Comparison of ENCODE assay signal across 10 mouse cellular contexts in the genomic region with DNA sequence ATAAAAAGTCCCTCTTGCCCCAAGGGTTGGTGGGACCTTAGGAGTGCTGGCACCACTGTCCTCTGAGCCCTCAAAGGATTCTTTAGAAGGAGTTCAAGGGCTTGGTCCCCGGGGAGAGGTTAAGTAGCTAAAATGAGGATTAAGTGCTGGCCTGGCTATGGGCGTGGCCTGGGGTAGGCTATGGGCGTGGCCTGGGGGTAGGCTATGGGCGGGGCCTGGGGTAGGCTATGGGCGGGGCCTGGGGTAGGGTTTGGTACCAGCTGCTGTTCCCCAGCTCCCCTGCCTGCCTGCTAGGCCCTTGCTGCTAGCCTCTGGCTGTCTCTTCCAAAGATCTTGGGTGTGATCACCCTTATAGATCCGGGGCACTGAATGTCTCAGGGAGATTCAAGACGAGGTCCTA. TPM values are rescaled to one million over a fixed set of nuclear protein-coding genes. Genes with fewer than 3 reads are reported as not detected.
DNase-seq lines count a peak whose midpoint lies in the region; ATAC-seq and TF ChIP-seq lines count a peak whose summit lies in the region.
"Had no signal": no experiment of that assay in that cellular context is flagged by ENCODE, and none has a peak within 500 bp of the region (broad histone marks: within the 10 kb centered on the region; RNA-seq: fewer than 3 reads in every experiment).

No protein-coding gene starts in this region.

- TF ChIP-seq RAD21 in CH12.LX (IDR thresholded peaks at IDR 0.05; ENCODE audit: low read depth, low read length): no peak

- 11% methylated on average over 7 of the region's 7 CpGs for WGBS in embryonic facial prominence, embryonic 10.5 days
- WGBS in forebrain, postnatal 0 days: 12% methylated on average over 6 of the region's 7 CpGs

- no peak for TF ChIP-seq POLR2A in CH12.LX (IDR thresholded peaks at IDR 0.05; ENCODE audit: low read depth, low read length)

- H3K9ac ChIP-seq in CH12.LX (ENCODE audit: insufficient read depth, low read depth): no peak overlapping the region
- H3K9ac ChIP-seq in forebrain, postnatal 0 days: no peak overlapping the region
- H3K9ac ChIP-seq: forebrain, embryonic 15.5 days; neural tube, embryonic 15.5 days had no signal

- H3K9me3 ChIP-seq in CH12.LX (replicated peaks; ENCODE audit: low read length): peaks cover 4% of the 10 kb centered on the region
- no peaks in the 10 kb centered on the region for H3K9me3 ChIP-seq in embryonic facial prominence, embryonic 10.5 days
- no peaks in the 10 kb centered on the region for H3K9me3 ChIP-seq in forebrain, postnatal 0 days (ENCODE audit: low read length)
- H3K9me3 ChIP-seq: forebrain, embryonic 15.5 days; neural tube, embryonic 15.5 days had no signal

- dilution Hi-C loops in CH12.LX (cut with MboI; ENCODE audit: extremely low pct_ligation_motif_present, extremely low pct_unique_long_range_greater_than_20kb, low sequenced_read_pairs): no loop called here

- TF ChIP-seq CTCF in CH12.LX (conservative IDR thresholded peaks at IDR 0.05 in 1 of 2, IDR thresholded peaks at IDR 0.05 in 1 of 2; ENCODE audit: low read depth in 2 of 2, low read length in 2 of 2): no peak
- TF ChIP-seq CTCF in forebrain, postnatal 0 days (IDR thresholded peaks at IDR 0.05; ENCODE audit: low read depth): no peak

- peaks cover 27 to 52% of the 10 kb centered on the region in 2 experiments for H3K4me1 ChIP-seq in CH12.LX (ENCODE audit: control insufficient read depth in 1 of 2, insufficient read depth in 2 of 2)
- H3K4me1 ChIP-seq in embryonic facial prominence, embryonic 10.5 days: peaks cover 24% of the 10 kb centered on the region
- H3K4me1 ChIP-seq in forebrain, postnatal 0 days (ENCODE audit: insufficient read depth): no peaks in the 10 kb centered on the region
- H3K4me1 ChIP-seq: forebrain, embryonic 15.5 days had no signal

- peak; percentile 40 to 54 for DNase-seq in kidney, postnatal 25 days
- no peak for DNase-seq in kidney, adult 11 months
- peak; percentile 74 for DNase-seq in CH12.LX (ENCODE audit: extremely low read depth)
- peak; percentile 61 for DNase-seq in embryonic facial prominence, embryonic 10.5 days (ENCODE audit: low spot score)
- DNase-seq in yolk sac, embryonic 10.5 days (ENCODE audit: low spot score): no peak
- no peak for DNase-seq in ovary, postnatal 14 days (ENCODE audit: low spot score)
- DNase-seq in forebrain, postnatal 0 days: no peak

- TF ChIP-seq EP300 in CH12.LX (IDR thresholded peaks at IDR 0.05; ENCODE audit: low read length): no peak

- H3K36me3 ChIP-seq in CH12.LX (replicated peaks in 1 of 2; ENCODE audit: control insufficient read depth in 1 of 2, insufficient read depth in 1 of 2, low read length in 1 of 2): no peaks in the 10 kb centered on the region
- no peaks in the 10 kb centered on the region for H3K36me3 ChIP-seq in embryonic facial prominence, embryonic 10.5 days (replicated peaks)
- H3K36me3 ChIP-seq in forebrain, postnatal 0 days (ENCODE audit: insufficient read depth): no peaks in the 10 kb centered on the region
- H3K36me3 ChIP-seq: forebrain, embryonic 15.5 days; neural tube, embryonic 15.5 days had no signal

- H3K4me3 ChIP-seq in CH12.LX (replicated peaks in 1 of 3; ENCODE audit: low read depth in 2 of 3, low read length in 2 of 3, poor library complexity in 1 of 3): peak overlapping the region in 2 of 3 experiments; percentile 4 to 34
- no peak overlapping the region for H3K4me3 ChIP-seq in embryonic facial prominence, embryonic 10.5 days
- no peak overlapping the region for H3K4me3 ChIP-seq in forebrain, postnatal 0 days (ENCODE audit: low read depth, low read length)
- H3K4me3 ChIP-seq: forebrain, embryonic 15.5 days; neural tube, embryonic 15.5 days had no signal

- no peak overlapping the region for H3K27ac ChIP-seq in CH12.LX (ENCODE audit: insufficient read depth, low read depth)
- no peak overlapping the region for H3K27ac ChIP-seq in embryonic facial prominence, embryonic 10.5 days (replicated peaks)
- H3K27ac ChIP-seq in forebrain, postnatal 0 days (ENCODE audit: low read depth, low read length): no peak overlapping the region
- H3K27ac ChIP-seq: forebrain, embryonic 15.5 days; neural tube, embryonic 15.5 days had no signal

- peak; percentile 67 for ATAC-seq in megakaryocyte, adult 5-6 weeks (ENCODE audit: poor library complexity, severe bottlenecking)
- no peak for ATAC-seq in forebrain, postnatal 0 days
- ATAC-seq: forebrain, embryonic 15.5 days had no signal

- in situ Hi-C loops in CH12.LX (cut with MboI; ENCODE audit: low pct_ligation_motif_present, low pct_unique_long_range_greater_than_20kb, low sequenced_read_pairs): no loop called here

- H3K27me3 ChIP-seq in CH12.LX (replicated peaks): peaks cover 18% of the 10 kb centered on the region
- peaks cover 76% of the 10 kb centered on the region for H3K27me3 ChIP-seq in embryonic facial prominence, embryonic 10.5 days (replicated peaks; ENCODE audit: low read depth, poor library complexity, severe bottlenecking)
- H3K27me3 ChIP-seq in forebrain, postnatal 0 days (ENCODE audit: insufficient read depth, low read length): no peaks in the 10 kb centered on the region
- H3K27me3 ChIP-seq: forebrain, embryonic 15.5 days; neural tube, embryonic 15.5 days had no signal

- H3K4me2 ChIP-seq in CH12.LX (ENCODE audit: insufficient read depth, low read depth, poor library complexity, severe bottlenecking): no peak overlapping the region
- no peak overlapping the region for H3K4me2 ChIP-seq in forebrain, postnatal 0 days (ENCODE audit: low read depth)
- H3K4me2 ChIP-seq: forebrain, embryonic 15.5 days; neural tube, embryonic 15.5 days had no signal

- H3K79me2 ChIP-seq in CH12.LX (replicated peaks; ENCODE audit: control insufficient read depth, extremely low read depth, insufficient read depth, poor library complexity, severe bottlenecking): no peaks in the 10 kb centered on the region

TF ChIP-seq in CH12.LX, 34 proteins besides CTCF, POLR2A, EP300 and RAD21:
- TF ChIP-seq ELF1 (IDR thresholded peaks at IDR 0.05; ENCODE audit: low read depth, low read length) (no peak), RCOR1 (conservative IDR thresholded peaks at IDR 0.05; ENCODE audit: low read depth, low read length) (no peak), JUN (IDR thresholded peaks at IDR 0.05; ENCODE audit: insufficient read depth, low read depth, low read length) (no peak), POLR2AphosphoS2 (IDR thresholded peaks at IDR 0.05; ENCODE audit: low read depth, low read length) (no peak), NRF1 (IDR thresholded peaks at IDR 0.05; ENCODE audit: low read depth, low read length) (no peak), MXI1 (IDR thresholded peaks at IDR 0.05; ENCODE audit: low read depth, low read length) (no peak), CHD1 (IDR thresholded peaks at IDR 0.05; ENCODE audit: low read depth, low read length) (no peak), PAX5 (IDR thresholded peaks at IDR 0.05; ENCODE audit: low read length) (no peak), IRF4 (IDR thresholded peaks at IDR 0.05; ENCODE audit: low read depth, low read length) (no peak), UBTF (IDR thresholded peaks at IDR 0.05; ENCODE audit: low read depth, low read length) (no peak), SIN3A (IDR thresholded peaks at IDR 0.05; ENCODE audit: low read length) (no peak), ZMIZ1 (IDR thresholded peaks at IDR 0.05; ENCODE audit: low read depth, low read length) (no peak), E2F4 (IDR thresholded peaks at IDR 0.05; ENCODE audit: insufficient replicate concordance, low read depth, low read length) (no peak), TBP (conservative IDR thresholded peaks at IDR 0.05; ENCODE audit: low read depth, low read length) (no peak), JUND (conservative IDR thresholded peaks at IDR 0.05; ENCODE audit: low read depth, low read length) (no peak), ETS1 (conservative IDR thresholded peaks at IDR 0.05; ENCODE audit: low read depth, low read length) (no peak), MAFK (IDR thresholded peaks at IDR 0.05; ENCODE audit: insufficient replicate concordance, low read length) (no peak), ZC3H11A (IDR thresholded peaks at IDR 0.05; ENCODE audit: low read depth, low read length) (no peak), USF1 (IDR thresholded peaks at IDR 0.05; ENCODE audit: low read depth, low read length) (no peak), ZKSCAN1 (IDR thresholded peaks at IDR 0.05; ENCODE audit: borderline replicate concordance, low read depth, low read length) (no peak)
TF ChIP-seq in CH12.LX: peak in this region for 0.

RNA-seq across cellular contexts. Expression of a gene that starts 25.3 kb away (rescaled TPM):
- total RNA-seq in CH12.LX (2012; rRNA removed) (30.6 and 40.4 TPM in 2 replicates), CH12.LX (2014; rRNA removed) (11.4 and 15.0 TPM in 2 replicates)
- polyA plus RNA-seq in CH12.LX (2012; ENCODE audit: insufficient read length, low read depth): 26.0 and 29.8 TPM in 2 replicates
- polyA plus RNA-seq in embryonic facial prominence, embryonic 10.5 days (2016; fragmentation: Nextera tagmentation; extraction: Ambion mirVana): 4.7 and 5.2 TPM in 2 replicates
- 15.3 and 15.5 TPM in 2 replicates for total RNA-seq in megakaryocyte, adult 5-6 weeks (2015)
- 18.0 and 18.4 TPM in 2 replicates for total RNA-seq in megakaryocyte, adult 5-6 weeks (2017)
- total RNA-seq in forebrain, postnatal 0 days (2014; rRNA removed): 36.1 and 38.6 TPM in 2 replicates
- 21.7 and 26.1 TPM in 2 replicates for polyA plus RNA-seq in forebrain, postnatal 0 days (2015; fragmentation: Nextera tagmentation; extraction: Ambion mirVana)

Comparison
In these comparisons a context has a peak if more than half of its experiments do, and no peak if none do; other contexts are left out.
1. DNase-seq: peak in kidney, postnatal 25 days (2 of 2), CH12.LX (single experiment) and embryonic facial prominence, embryonic 10.5 days (single experiment); none in kidney, adult 11 months (single experiment), yolk sac, embryonic 10.5 days (single experiment), ovary, postnatal 14 days (single experiment) and forebrain, postnatal 0 days (single experiment).
2. H3K4me3 ChIP-seq: peak in CH12.LX (2 of 3); none in embryonic facial prominence, embryonic 10.5 days (single experiment) and forebrain, postnatal 0 days (single experiment).